Mouse (Mus musculus) kidney, adult 2 months (tissue): ENCODE measurements around the gene Wbp4.

Experiments used
- CTCF ChIP-seq: fragments of 200-500 bp; conservative IDR thresholded peaks from 2 replicates; pipeline ENCODE4 v1.5.1; 2011; ENCODE audit warnings: low read depth, mild to moderate bottlenecking, control low read depth, low read length, moderate library complexity, mixed read lengths; ENCODE audit not compliant: insufficient read depth, insufficient read length
- POLR2A ChIP-seq: fragments of 200-500 bp; IDR thresholded peaks from one replicate; pipeline ENCODE4 v1.6.1; 2011; ENCODE audit warnings: low read depth, low read length, control low read depth

GRCm38 (mm10) chr14:79519663-79519975, 38.3 kb upstream of the Wbp4 start:
- TF ChIP-seq POLR2A (no peak), CTCF (no peak)
